Mouse (Mus musculus) bone marrow macrophage, adult 2 months (primary cell): ENCODE results near the gene Cpt1c. TPM values are rescaled to one million over a fixed set of nuclear protein-coding genes. Genes with fewer than 3 reads are reported as not detected.

Source experiments
- H3K27ac ChIP-seq: 2 replicates; pipeline ENCODE4 v1.5.1; 2012; ENCODE audit warnings: low read depth, low read length; ENCODE audit not compliant: insufficient read depth
- H3K4me1 ChIP-seq: 2 replicates; pipeline ENCODE4 v1.6.1; 2012; ENCODE audit warnings: low read length; ENCODE audit not compliant: control insufficient read depth, insufficient read depth
- H3K4me3 ChIP-seq: 2 replicates; pipeline ENCODE4 v1.5.1; 2012; ENCODE audit warnings: mild to moderate bottlenecking, low read length, moderate library complexity; ENCODE audit not compliant: insufficient read depth
- CTCF ChIP-seq: IDR thresholded peaks from 2 replicates; pipeline ENCODE4 v1.5.1; 2012; ENCODE audit warnings: low read depth, mild to moderate bottlenecking, low read length, moderate library complexity
- POLR2A ChIP-seq: IDR thresholded peaks from 2 replicates; pipeline ENCODE4 v1.6.1; 2012; ENCODE audit warnings: mild to moderate bottlenecking, low read depth, low read length, borderline replicate concordance
- polyA plus RNA-seq: library from polyadenylated mRNA; stranded (reverse); fragments of >200 nt; gene quantifications from 2 replicates; pipeline ENCODE4 v1.2.4, GENCODE M21; 2012; ENCODE audit not compliant: missing spikeins, insufficient read depth, insufficient read length

Gene Cpt1c
- polyA plus RNA-seq, 1 experiment = 0.99 TPM

DNA sequence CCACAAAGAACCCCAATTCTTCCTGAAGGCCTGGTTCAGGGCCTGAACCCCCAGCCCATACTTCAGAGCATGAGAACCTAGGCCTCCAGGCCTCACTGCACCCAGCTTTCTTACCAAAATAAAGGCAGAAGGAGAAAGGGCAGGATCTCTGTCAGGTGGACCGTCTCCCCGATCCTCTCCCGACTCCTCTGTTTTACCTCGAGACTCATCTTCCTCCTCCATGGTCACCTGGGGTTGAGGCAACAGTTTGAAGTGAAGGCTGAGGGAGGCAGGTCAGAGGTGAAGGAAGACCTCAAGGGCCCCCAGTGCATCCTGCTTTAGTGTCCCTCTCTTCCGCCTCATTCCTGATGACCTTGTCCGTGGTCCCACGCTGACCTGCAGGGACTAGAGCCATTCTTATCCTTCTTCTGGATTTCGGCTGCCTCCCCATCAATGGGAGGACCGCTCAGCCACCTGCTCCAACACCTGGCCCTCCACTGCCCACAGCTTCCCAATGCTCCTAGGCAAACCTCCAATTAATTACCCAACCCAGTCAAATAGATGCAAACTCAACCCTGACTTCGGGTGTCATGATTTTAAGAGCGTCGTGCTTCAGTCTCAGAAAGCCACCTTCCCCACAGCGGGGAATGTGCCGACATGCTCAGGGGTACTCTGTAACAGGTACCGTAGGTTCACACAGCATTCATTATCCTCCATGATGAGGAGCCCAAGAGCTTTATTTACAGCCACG, 38.9 kb upstream of the Cpt1c start:
- H3K27ac ChIP-seq = no peak overlapping the region
- H3K4me3 ChIP-seq = no peak overlapping the region
- TF ChIP-seq POLR2A (no peak), CTCF (no peak)

DNA sequence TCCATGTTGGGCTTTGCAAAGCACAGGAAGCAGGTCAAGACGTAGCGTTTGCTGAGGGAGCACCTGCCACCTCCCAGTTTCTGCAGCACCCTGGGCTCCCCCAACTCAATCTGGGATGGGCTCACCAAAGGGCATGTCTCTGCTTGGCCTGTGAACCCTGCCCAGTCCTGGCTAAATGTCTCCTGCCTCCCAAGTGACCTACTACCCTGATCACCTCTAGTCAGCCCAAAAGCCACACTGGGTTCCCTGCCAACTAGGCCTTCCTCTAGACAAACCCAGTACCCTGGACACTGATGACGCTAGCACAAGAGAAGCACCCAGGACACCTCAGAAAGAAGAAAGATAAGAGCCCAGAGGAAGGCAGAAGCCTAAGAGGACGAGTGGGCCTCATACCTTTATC, 38.2 kb upstream of the Cpt1c start:
- Histone ChIP-seq H3K27ac (no peak overlapping the region), H3K4me3 (no peak overlapping the region), H3K4me1 (peaks cover 5% of the 10 kb centered on the region)
- no peak for TF ChIP-seq CTCF
- TF ChIP-seq POLR2A = no peak

More for the DNA sequence above, 38.9 kb upstream of the Cpt1c start:
- H3K4me1 ChIP-seq = peaks cover 8% of the 10 kb centered on the region

DNA sequence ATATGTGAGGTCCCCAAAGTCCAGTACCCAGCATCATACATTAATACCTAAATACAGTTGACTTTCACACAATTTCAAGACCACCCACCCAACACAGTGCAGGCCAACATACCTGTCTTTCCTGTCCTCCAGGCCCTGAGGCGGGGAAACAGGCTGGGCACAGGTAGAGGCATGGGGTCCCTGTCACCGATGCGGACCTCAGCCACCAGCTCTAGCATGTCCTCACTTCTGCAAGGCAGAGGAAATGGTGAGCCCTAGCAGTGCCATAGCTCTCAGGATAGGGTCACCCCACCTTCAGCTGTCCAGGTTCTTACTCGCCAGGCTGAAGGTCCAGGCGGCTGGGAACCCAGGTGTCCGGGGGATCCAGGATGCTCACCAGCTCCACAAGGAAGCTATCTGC, 37.4 kb upstream of the Cpt1c start:
- H3K4me3 ChIP-seq = no peak overlapping the region
- H3K27ac ChIP-seq = no peak overlapping the region
- TF ChIP-seq POLR2A = no peak
- no peak for TF ChIP-seq CTCF
- peaks cover 5% of the 10 kb centered on the region for H3K4me1 ChIP-seq

DNA sequence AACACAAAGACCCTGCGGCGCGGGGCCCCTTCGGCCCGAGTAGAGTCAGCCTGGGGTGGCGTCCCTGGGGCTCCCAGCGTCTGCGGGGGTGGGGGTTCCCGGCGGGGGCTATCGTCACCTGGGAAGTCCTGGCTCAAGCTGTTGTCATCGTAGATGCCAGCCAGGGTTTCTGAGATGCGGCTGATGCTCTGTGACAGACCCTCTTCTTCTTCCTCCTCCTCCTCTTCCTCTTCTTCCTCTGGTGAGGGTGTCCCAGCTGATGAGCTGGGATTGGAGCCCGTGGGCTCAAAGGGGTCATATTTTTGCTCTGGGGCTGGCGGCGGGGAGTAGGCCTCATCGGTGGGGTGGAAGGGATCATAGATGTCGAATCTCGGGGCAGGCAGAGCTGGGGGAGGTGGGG, 33.8 kb upstream of the Cpt1c start:
- TF ChIP-seq CTCF (no peak), POLR2A (no peak)
- no peaks in the 10 kb centered on the region for H3K4me1 ChIP-seq
- no peak overlapping the region for H3K4me3 ChIP-seq
- H3K27ac ChIP-seq = no peak overlapping the region

DNA sequence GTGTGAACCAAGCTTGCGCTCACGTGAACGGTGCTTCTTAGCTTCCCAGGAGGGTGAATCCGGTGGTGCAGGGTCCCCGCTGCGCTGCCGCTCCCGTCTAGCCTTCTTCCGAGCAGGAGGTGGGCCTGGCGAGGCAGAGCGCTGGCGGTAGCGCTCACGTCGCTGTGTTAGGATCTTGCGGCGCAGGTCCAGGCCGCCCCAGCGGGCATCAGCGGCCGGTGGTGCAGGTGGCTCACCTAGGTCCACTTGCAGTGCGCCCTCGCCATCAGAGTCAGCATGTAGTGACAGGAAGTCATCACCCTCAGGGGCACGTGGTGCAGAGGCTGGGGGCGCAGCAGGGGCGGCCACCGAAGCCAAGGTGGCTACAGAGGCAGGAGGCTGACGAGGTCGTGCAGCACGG, 33.2 kb upstream of the Cpt1c start:
- Histone ChIP-seq H3K27ac (no peak overlapping the region), H3K4me3 (no peak overlapping the region), H3K4me1 (no peaks in the 10 kb centered on the region)
- TF ChIP-seq POLR2A (no peak), CTCF (no peak)

DNA sequence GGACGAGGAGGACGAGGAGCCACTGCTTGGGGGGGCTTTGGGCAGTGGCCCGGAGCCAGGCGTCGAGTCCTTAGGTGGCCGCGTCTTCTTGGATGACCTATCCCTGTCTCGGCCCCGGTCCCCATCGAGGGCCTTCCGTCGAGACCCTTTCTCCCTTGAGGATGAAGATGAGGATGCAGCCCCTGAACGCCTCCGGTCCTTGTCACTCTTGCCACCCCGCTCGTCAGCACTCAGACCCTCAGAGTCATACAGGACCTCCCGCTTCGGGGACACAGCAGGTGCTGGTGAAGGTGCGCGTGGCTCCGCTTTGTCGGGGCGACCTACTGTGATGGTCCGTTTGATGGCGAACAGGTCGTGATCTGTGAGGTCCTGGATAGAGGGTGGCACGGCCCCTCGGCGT, 32.5 kb upstream of the Cpt1c start:
- TF ChIP-seq POLR2A (no peak), CTCF (no peak)

DNA sequence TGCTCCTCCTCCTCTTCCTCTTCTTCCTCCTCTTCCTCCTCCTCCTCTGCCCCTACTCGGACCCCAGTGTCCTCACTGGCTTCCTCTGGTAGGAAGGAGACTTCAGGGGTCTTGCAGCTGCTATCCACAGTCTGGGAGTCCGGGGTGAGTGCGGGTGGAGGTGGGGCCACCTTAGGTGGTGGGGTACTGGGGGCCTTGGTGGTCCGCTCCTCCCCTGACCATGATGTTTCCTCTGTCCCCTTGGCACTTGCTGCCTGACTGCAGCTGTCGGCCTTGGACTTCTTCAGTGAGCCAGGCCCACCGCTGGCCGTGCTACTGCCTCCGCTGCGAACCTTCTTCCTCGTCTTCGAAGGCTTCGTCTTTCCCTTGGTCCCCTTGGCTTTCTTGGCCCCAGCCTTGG, 31.9 kb upstream of the Cpt1c start:
- no peak for TF ChIP-seq POLR2A
- no peak for TF ChIP-seq CTCF
- H3K4me1 ChIP-seq = no peaks in the 10 kb centered on the region
- no peak overlapping the region for H3K27ac ChIP-seq
- H3K4me3 ChIP-seq = no peak overlapping the region

More for the DNA sequence above, 32.5 kb upstream of the Cpt1c start:
- Histone ChIP-seq H3K27ac (no peak overlapping the region), H3K4me1 (no peaks in the 10 kb centered on the region), H3K4me3 (no peak overlapping the region)

DNA sequence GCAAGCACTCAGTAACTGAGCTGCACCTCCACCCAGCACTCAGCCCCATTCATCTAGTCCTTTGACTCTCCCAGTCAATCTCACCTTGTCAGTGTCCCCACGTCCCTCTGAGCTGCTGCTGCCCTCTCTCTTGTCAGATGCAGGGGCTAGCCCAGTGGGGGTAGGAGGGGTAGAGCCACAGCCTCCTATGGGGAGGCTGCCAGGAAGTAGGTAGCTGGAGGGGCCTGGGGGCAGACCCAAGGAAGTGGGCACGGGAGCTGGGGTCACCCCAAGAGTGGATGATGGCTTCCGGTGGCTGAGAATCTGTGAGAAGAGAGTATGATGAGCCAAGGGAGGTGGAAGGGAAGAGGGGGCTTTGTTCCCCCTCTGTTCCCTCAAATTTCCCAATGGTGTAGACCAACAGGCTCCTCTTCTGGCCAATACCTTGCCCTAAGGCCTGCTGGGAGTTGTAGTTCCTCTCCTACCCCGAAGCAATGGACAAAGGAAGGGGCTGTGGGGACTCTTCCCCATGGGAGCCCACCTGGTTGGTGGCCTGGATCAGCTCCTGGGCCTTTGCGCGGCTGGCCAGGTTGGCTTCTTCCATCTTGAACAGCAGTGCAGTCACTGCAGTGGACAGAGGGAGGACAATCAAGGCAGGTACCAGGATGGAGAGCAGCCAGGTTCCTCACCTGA, 30.8 kb upstream of the Cpt1c start:
- H3K27ac ChIP-seq = no peak overlapping the region
- no peaks in the 10 kb centered on the region for H3K4me1 ChIP-seq
- H3K4me3 ChIP-seq = no peak overlapping the region
- TF ChIP-seq POLR2A (no peak), CTCF (no peak)

DNA sequence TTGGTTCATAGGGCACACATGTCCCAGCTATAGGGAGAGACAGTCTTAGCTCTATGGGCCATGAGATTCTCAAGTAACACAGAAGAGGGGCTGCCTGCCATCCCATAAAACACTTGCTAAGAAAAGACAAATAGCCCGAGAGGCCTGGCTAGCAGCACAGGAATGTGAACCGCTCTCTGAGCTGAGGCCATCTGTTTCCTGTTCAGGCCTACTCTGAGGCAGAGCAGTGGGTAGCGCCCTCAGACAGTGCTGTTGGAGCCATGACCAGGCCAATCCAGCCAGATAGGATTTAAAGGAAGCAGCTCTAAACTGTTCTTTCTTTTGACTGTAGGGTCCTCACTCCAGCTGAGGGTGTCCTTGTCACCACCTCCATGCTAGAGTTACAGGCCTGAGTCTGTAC, 29.9 kb upstream of the Cpt1c start:
- no peak overlapping the region for H3K4me3 ChIP-seq
- no peaks in the 10 kb centered on the region for H3K4me1 ChIP-seq
- TF ChIP-seq POLR2A = no peak
- no peak overlapping the region for H3K27ac ChIP-seq

DNA sequence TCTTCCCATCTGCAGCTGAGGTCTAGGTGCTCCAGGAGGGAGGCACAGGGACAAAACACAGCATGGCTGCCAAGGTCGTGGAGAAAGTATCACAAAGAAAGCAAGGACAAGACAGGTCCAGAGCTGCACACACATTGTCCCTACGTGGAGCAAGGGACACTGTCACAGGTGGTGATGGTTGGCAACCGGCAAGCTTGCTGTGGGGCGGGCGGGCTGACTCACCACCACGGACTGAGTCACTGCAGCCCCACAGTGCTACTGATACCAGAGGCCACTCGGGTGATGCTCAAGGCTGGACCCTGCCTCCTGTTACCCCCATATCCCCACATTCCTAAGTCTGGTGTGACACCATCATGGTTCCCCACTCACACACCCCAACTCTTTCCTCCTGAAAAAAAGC, 27.8 kb upstream of the Cpt1c start:
- Histone ChIP-seq H3K27ac (no peak overlapping the region), H3K4me1 (peaks cover 4% of the 10 kb centered on the region; the same call in 1 of the 2 replicates), H3K4me3 (no peak overlapping the region)
- no peak for TF ChIP-seq POLR2A
- TF ChIP-seq CTCF = no peak

DNA sequence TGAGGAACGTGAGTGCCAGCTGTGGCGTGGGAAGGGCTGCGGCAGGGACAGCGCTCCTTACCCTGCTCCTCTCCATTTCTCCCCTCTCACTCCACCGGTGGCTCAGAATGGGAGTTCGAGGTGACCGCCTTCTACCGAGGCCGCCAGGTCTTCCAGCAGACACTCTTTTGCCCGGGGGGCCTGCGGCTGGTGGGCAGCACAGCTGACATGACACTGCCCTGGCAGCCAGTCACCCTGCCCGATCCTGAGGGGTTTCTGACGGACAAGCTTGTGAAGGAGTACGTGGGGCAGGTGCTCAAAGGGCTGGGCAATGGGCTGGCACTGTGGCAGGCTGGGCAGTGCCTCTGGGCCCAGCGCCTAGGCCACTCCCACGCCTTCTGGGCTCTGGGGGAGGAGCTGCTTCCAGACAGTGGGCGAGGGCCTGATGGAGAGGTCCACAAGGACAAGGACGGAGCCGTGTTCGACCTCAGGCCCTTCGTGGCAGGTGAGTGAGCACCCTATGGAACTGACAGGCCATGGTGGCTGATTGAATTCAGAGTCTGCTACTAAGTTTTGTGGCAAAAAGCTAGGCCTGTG, 26.0 kb upstream of the Cpt1c start:
- no peak for TF ChIP-seq POLR2A
- no peak for TF ChIP-seq CTCF
- H3K4me1 ChIP-seq = peaks cover 7% of the 10 kb centered on the region
- no peak overlapping the region for H3K27ac ChIP-seq
- H3K4me3 ChIP-seq = no peak overlapping the region
